Mouse (Mus musculus): ENCODE measurements around the gene Sde2.

DNA sequence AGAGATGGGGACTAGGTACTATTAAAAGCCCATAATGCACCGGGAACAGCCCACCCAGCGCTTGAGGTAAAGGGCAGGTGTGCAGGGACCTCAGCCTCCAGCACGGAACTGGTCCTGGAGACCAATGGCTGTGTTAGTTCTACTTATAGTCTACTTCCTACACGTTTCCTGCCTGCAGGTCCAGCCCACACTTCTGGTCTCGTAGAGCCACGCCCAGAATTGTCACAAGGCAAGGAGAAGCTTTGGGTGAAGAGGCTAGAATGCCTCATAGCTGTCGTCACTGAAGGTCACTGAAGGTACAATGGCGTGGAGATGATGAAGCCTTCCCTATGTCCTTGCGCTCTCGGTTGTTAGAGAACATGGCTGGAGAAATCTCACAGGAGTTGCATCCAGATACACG lies 21.2 kb upstream of the Sde2 start:
- TF ChIP-seq CTCF (IDR thresholded peaks at IDR 0.05; ENCODE audit: low read depth, low read length) (no peak), GATA1 (IDR thresholded peaks at IDR 0.05; ENCODE audit: borderline replicate concordance, low read length) (no peak), POLR2AphosphoS5 (IDR thresholded peaks at IDR 0.05; ENCODE audit: insufficient replicate concordance, low read depth, low read length) (no peak; the same call in 1 of the 2 replicates)
